Mouse (Mus musculus) layer of hippocampus, postnatal 36 days (tissue): ENCODE measurements around the gene Tm2d1. TPM values are rescaled to one million over a fixed set of nuclear protein-coding genes. Genes with fewer than 3 reads are reported as not detected.

Experiments
- DNase-seq, 2 experiments: peaks; one replicate each; pipeline ENCODE4 v3.0.0; 2022
- total RNA-seq, 2 experiments: library from RNA; stranded (reverse); gene quantifications; 2 replicates each; pipeline ENCODE4 v1.2.3; 2021

Gene Tm2d1
- total RNA-seq, 2 experiments from 2014 or later: 38.2 to 41.4 TPM

DNA sequence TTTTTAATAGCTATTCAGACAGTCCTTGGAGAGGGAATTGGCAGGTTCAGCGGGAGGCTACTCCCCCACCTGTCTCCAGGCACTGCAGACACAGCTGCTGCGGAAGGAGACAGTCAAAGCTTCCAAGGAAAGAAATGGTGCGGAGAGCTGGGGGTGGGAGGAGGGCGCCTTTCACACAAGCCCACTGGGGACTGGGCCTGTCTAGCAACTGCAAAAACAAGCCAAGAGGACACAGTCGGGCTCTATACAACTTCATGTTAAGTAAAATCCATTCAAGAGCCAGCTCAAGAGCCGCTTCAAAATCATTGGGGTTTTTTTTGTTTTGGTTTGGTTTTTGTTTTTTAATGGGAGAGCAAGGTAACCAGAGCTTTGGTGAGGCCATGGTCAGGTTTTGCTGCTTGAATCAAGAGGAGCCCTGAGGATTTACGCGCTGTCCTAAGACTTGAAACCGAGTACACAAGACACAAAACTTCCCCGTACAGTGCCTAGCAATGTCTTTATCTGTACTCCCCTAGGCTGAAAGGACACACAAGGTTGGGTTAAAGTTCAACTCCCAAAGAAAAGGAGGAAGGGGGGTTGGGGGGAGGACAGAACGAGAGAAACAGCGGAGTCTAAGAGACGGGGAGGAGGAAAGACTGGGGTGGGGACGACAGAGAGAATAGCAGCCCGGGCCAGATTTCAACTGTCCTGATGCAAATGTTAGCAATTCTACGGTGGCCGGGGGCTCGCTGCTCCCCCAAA is 61.6 kb downstream of the Tm2d1 start:
- DNase-seq: peak; percentile 21 to 23

DNA sequence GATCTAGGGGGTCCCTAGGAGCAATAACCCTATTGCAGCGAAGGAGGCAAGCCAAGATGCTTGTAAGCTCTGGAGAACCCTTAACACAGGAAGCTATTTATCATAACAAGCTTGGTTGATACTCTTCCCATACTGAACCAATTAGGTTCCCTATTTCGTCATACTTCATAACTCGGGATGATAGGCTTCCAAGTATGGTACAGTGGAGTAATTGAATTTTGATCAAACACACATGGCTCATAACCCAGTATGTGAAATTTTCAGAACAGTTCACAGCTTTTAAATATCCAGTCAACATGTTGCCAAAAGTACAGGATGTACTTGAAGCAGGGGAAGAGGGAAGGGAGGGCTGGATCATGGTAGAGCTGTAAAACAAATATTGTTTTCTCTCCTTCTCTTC is 64.3 kb downstream of the Tm2d1 start:
- no peak for DNase-seq

DNA sequence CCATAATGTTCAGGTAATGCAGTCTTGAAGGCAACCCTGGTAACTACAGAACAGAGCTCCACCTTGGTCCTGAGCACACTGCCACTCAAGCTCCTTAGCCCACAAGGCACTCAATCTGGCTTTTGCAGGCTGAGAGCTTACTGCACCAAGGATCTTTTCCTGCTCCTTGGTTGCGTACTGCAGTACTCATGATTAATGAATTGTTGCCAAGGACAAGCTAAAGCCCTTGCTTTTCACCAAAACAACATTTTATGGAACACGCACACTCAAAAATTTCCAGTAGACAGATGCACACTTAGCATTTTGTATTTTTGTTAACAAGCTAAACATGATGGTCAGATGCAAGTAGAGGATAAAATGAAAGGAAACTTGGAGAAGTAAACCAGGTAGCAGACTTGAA is 66.0 kb downstream of the Tm2d1 start:
- no peak for DNase-seq

Other genes starting within 250 kb of the Tm2d1 start
- 1 to 10 TPM; 6.4 to 9.5 TPM for gene Patj, start 12.5 kb upstream of the Tm2d1 start, total RNA-seq